Mouse (Mus musculus) thymus, postnatal 14 days (tissue): ENCODE measurements around the gene Dnajc11.

Source experiments
- DNase-seq: peaks from one replicate; pipeline ENCODE4 v3.0.0; 2021

Dnajc11 gene

DNA sequence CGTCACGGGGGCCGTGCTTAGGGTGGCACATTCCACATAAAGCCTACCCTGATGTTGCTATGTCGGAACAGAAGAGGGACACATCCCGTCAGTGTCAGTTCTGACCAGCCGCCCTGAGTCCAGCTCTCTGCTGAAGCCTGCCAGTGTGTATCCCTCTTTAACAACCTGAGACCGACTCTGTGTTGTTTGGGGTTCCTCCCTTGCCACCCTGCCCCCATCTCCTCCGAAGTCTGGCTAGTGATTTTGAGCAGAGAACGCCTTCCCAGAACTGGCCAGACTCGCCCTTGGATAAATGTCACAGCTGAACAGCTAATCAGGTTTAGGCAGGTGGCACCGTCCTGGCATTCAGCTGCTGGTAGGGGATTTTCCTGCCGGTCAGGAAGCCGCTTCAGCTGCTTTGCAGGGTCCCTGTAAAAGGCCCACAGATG lies 77.2 kb downstream of the Dnajc11 start:
- DNase-seq: no peak

- no peak for DNase-seq
These were observed 77.8 kb downstream of the Dnajc11 start for GRCm38 (mm10) chr4:152011171-152011760.

DNA sequence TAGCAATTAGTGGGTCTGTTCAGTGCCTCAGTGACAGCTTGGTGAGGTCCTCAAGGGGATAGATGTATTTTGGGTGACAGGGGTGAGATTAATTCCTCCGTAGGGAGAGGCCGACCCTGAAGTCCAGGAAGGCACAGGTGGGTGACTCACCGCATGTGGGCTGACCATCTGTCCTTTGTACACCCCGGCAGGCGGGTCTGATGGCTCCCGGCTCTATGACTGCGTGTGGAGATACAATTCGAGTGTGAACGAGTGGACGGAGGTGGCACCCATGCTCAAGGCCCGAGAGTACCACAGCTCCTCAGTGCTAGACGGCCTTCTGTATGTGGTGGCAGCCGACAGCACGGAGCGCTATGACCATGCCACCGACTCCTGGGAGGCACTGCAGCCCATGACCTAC lies 78.6 kb downstream of the Dnajc11 start:
- DNase-seq: no peak

GRCm38 (mm10) chr4:152013036-152013813 lies 79.7 kb downstream of the Dnajc11 start:
- no peak for DNase-seq

DNA sequence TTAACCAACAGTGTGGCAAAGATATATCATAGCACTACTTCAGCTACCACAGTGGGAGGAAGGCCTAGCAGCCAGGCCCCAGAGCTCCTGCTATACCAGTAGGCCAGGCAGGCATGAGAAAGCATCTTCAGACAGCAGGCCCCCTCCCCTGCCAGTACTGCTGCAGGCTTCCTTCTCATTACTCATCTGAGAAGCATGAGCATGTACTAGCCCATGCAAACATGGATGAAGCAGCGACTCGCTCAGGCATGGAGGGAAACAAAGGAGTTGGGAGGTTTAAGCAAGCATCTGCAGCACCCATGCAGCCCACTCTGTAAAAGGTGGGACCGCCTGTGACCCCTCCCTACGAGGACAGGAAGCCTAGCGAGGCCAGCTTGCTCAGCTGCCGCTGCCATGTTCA lies 85.6 kb downstream of the Dnajc11 start:
- no peak for DNase-seq

DNA sequence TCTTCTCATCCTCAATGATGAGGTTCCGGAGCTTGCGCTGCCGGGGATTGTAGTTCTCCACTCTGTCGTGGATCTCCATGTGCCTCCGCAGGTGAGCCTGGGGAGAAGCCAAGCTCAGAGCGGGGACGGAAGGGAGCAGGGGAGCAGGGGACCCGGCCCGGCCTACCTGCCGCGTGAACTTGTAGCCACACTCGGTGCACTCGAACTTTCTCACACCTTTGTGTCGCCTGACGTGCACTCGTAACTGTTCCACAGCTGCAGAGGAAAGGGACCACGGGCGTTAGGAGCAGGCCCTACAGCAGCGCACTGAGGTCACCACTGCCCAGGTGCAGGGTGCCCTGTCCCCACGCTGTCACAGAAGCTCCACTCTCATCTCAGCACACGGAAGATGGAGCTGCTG lies 86.5 kb downstream of the Dnajc11 start:
- DNase-seq: no peak

GRCm38 (mm10) chr4:152021568-152022097 lies 88.1 kb downstream of the Dnajc11 start:
- DNase-seq: no peak

GRCm38 (mm10) chr4:152022506-152022905 lies 89.0 kb downstream of the Dnajc11 start:
- DNase-seq: no peak

- DNase-seq: no peak
These were observed 91.0 kb downstream of the Dnajc11 start for GRCm38 (mm10) chr4:152024525-152024924.

DNA sequence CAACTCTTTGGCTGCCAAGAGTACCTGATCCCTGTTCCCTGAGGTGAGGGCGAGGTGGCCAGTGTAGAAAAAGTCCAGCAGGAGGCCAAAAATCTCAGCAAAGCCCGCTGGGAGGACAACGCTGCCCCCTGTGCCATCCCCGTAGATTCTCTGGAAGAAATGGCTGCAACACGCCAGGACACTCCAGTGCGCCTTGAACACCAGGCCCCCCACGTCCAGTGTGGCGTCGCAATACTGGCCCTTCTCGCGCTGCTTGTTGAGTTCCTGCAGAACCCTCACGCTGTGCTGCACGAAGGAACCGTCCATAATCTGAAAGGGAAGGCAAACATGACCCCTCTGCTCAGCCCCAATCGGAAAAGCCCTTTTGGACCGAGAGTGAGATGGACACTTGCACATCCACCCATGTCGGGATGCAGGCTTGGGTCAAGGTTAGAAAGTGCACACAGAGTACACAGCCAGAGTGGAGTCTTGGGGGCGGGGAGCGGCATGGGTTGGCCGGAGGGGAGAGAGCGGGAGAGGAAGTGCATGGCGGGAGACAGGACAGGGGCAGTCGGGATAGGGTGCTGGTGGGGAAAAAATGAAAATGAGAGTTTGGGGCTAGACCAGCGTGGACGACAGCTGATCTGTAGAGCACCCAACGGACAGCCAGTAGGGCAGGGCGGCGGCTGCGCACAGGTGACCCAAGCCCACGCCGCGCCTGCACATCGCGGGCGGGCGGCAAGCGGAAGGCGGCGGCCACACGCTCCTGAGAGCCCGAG lies 93.4 kb downstream of the Dnajc11 start:
- no peak for DNase-seq

GRCm38 (mm10) chr4:152027524-152027923 lies 94.0 kb downstream of the Dnajc11 start, which contains the start of gene Zbtb48:
TSS of gene Zbtb48 (minus strand) at chr4:152027671.
- DNase-seq: peak; percentile 96

DNA sequence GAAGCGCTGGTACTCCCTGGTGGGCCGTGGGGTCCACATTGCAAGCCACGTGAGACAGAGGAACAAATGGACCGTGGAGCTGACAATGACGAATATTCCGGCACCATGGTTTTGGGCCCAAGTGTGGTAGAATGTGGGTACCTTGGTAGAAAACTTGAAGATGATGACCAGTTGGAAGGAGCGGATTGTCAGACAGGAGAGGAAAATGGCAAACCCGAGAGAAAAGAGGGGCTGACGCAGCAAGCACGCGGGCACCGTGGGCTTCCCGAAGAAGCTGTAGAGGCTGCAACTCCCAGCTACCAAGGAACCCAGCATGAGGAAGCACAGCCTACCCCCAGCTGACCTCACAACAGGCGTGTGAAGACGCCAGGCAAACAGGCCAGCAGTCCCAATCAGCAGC lies 95.0 kb downstream of the Dnajc11 start:
- no peak for DNase-seq

DNA sequence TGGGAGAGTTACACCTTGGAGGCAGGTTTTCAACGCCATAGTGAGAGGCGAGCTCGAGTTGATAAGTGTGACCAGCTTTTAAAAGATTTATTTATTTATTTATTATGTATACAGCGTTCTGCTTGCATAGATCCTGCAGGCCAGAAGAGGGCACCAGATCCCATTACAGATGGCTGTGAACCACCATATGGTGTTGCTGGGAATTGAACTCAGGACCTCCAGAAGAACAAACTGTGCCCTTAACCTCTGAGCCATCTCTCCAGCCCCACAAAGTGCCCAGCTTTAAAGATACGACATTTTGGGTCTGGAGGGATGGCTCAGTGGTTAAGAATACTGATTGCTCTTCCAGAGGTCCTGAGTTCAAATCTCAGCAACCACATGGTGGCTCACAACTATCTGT lies 95.6 kb downstream of the Dnajc11 start:
- DNase-seq: peak; percentile 33

DNA sequence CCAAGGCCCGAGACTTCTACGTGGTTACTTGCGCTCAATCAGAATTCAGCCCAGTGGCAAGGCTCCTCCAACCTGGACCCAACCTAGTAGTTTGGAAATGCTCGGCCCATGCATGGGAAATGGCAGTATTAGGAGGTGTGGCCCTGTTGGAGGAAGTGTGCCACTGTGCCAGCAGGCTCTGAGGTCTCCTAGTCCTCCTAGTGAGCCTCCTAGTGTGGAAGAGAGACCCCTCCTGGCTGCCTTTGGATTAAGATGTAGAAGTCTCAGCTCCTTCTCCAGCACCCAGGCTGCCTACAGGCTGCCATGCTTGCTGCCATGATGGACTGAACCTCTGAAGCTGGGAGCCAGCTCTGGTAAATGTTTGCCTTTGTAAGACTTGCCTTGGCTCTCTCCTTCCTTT lies 96.5 kb downstream of the Dnajc11 start:
- peak; percentile 29 for DNase-seq
